Mouse (Mus musculus) embryonic fibroblast, embryonic 13.5 days (primary cell): ENCODE data around the gene Stard8. TPM values are rescaled to one million over a fixed set of nuclear protein-coding genes. Genes with fewer than 3 reads are reported as not detected.
"Not testable (repeated sequence)": the region's sequence is repeated elsewhere in the genome, so short reads cannot be mapped to it uniquely, and the experiment has no call there.

Source experiments
- H3K27ac ChIP-seq: 2 replicates; pipeline ENCODE4 v1.5.1; 2012; ENCODE audit warnings: low read length, control low read depth, inconsistent platforms; ENCODE audit not compliant: insufficient read depth
- H3K4me1 ChIP-seq: 2 replicates; pipeline ENCODE4 v1.6.1; 2011; ENCODE audit warnings: low read length; ENCODE audit not compliant: control insufficient read depth, insufficient read depth
- H3K4me3 ChIP-seq: 2 replicates; pipeline ENCODE4 v1.5.1; 2011; ENCODE audit warnings: mild to moderate bottlenecking, control low read depth, low read length; ENCODE audit not compliant: insufficient read depth
- CTCF ChIP-seq: IDR thresholded peaks from 2 replicates; pipeline ENCODE4 v1.5.1; 2011; ENCODE audit warnings: mild to moderate bottlenecking, control low read depth, low read length, moderate library complexity, borderline replicate concordance; ENCODE audit not compliant: insufficient read depth
- POLR2A ChIP-seq: IDR thresholded peaks from 2 replicates; pipeline ENCODE4 v1.6.1; 2011; ENCODE audit warnings: low read depth, mild to moderate bottlenecking, control low read depth, low read length, moderate library complexity
- polyA plus RNA-seq: library from polyadenylated mRNA; stranded (reverse); fragments of >200 nt; gene quantifications from 2 replicates; pipeline ENCODE4 v1.2.4, GENCODE M21; 2011; ENCODE audit warnings: low read depth; ENCODE audit not compliant: missing spikeins, insufficient read length

Gene Stard8
- polyA plus RNA-seq, 1 experiment: 3.6 TPM

- TF ChIP-seq POLR2A (no peak), CTCF (no peak)
- no peak overlapping the region for H3K27ac ChIP-seq
Observed at GRCm38 (mm10) chrX:99067232-99067631, 64.2 kb downstream of the Stard8 start.

GRCm38 (mm10) chrX:99067671-99068151, 64.7 kb downstream of the Stard8 start:
- TF ChIP-seq POLR2A: no peak
- no peak for TF ChIP-seq CTCF
- no peak overlapping the region for H3K4me3 ChIP-seq
- no peaks in the 10 kb centered on the region for H3K4me1 ChIP-seq
- H3K27ac ChIP-seq: no peak overlapping the region

More at GRCm38 (mm10) chrX:99067232-99067631, 64.2 kb downstream of the Stard8 start:
- Histone ChIP-seq H3K4me1 (no peaks in the 10 kb centered on the region), H3K4me3 (no peak overlapping the region)

- H3K4me3 ChIP-seq: no peak overlapping the region
- no peak overlapping the region for H3K27ac ChIP-seq
- H3K4me1 ChIP-seq: no peaks in the 10 kb centered on the region
- no peak for TF ChIP-seq POLR2A
Observed at GRCm38 (mm10) chrX:99071188-99071587, 68.1 kb downstream of the Stard8 start.

GRCm38 (mm10) chrX:99072596-99072995, 69.5 kb downstream of the Stard8 start:
- no peak overlapping the region for H3K4me3 ChIP-seq
- TF ChIP-seq CTCF (no peak), POLR2A (no peak)
- H3K4me1 ChIP-seq: no peaks in the 10 kb centered on the region
- H3K27ac ChIP-seq: no peak overlapping the region

GRCm38 (mm10) chrX:99075111-99075510, 72.1 kb downstream of the Stard8 start:
- TF ChIP-seq CTCF: no peak
- no peak for TF ChIP-seq POLR2A
- Histone ChIP-seq H3K4me3 (no peak overlapping the region), H3K4me1 (no peaks in the 10 kb centered on the region), H3K27ac (no peak overlapping the region)

- H3K4me1 ChIP-seq: no peaks in the 10 kb centered on the region
- no peak overlapping the region for H3K27ac ChIP-seq
- TF ChIP-seq POLR2A (no peak), CTCF (no peak)
Observed at GRCm38 (mm10) chrX:99076460-99076859, 73.4 kb downstream of the Stard8 start.

GRCm38 (mm10) chrX:99078374-99078892, 75.4 kb downstream of the Stard8 start:
- H3K4me1 ChIP-seq, H3K4me3 ChIP-seq, H3K27ac ChIP-seq: not testable (repeated sequence)

More at GRCm38 (mm10) chrX:99076460-99076859, 73.4 kb downstream of the Stard8 start:
- H3K4me3 ChIP-seq: no peak overlapping the region

GRCm38 (mm10) chrX:99092704-99093103, 89.7 kb downstream of the Stard8 start:
- no peak overlapping the region for H3K27ac ChIP-seq
- H3K4me3 ChIP-seq: no peak overlapping the region
- H3K4me1 ChIP-seq: no peaks in the 10 kb centered on the region
- TF ChIP-seq POLR2A: no peak
- no peak for TF ChIP-seq CTCF

- H3K4me1 ChIP-seq, H3K27ac ChIP-seq, H3K4me3 ChIP-seq: not testable (repeated sequence)
Observed at GRCm38 (mm10) chrX:99111088-99111724, 108.2 kb downstream of the Stard8 start.

GRCm38 (mm10) chrX:99119510-99119909, 116.5 kb downstream of the Stard8 start:
- TF ChIP-seq POLR2A (no peak), CTCF (no peak)
- Histone ChIP-seq H3K27ac (no peak overlapping the region), H3K4me3 (no peak overlapping the region), H3K4me1 (no peaks in the 10 kb centered on the region)

Other genes with a start within 250 kb of the Stard8 start
- 7.2 and 9.6 TPM in 2 replicates for gene Ophn1, start 112.2 kb upstream of the Stard8 start, polyA plus RNA-seq
- gene Yipf6, start 66.9 kb upstream of the Stard8 start, polyA plus RNA-seq: 26.9 and 29.5 TPM in 2 replicates
- 32.6 TPM in 2 replicates for gene Efnb1, start 132.9 kb downstream of the Stard8 start, polyA plus RNA-seq